Mouse (Mus musculus): ENCODE results near the gene Gm21985.

Gm21985 gene

DNA sequence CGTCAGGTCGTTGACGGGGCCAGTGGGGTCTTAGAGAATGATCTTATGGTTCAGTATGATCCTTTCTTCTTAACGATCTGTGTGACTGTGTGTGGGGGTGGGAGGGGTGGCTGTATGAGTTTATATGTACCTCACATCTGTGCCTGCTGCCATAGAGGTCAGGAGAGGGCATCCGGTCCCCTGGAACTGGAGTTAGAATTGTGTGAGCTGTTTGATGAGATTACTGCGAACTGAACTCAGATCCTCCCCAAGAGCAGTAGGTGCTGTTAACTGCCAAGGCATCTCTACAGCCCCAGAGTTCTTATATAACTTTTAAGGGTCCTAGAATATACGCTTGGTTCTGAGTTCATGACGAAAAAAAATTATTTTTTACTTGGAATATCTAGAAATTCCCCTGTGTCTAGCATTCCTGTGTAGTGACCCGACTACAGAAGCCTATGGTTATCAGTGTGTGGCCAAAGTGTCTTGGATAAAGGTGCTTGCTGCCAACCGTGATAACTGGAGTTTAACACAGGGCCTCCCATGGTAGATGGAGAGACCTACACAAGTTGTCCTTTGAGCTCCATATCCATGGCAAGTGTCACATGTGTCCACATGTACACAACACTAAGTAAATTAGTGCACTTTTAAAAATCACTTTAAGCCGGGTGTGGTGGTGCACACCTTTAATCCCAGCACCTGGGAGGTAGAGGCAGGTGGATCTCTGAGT lies 62.1 kb downstream of the Gm21985 start:
- no peak for DNase-seq (ENCODE audit: inconsistent age in 2 of 2, low spot score in 1 of 2)

DNA sequence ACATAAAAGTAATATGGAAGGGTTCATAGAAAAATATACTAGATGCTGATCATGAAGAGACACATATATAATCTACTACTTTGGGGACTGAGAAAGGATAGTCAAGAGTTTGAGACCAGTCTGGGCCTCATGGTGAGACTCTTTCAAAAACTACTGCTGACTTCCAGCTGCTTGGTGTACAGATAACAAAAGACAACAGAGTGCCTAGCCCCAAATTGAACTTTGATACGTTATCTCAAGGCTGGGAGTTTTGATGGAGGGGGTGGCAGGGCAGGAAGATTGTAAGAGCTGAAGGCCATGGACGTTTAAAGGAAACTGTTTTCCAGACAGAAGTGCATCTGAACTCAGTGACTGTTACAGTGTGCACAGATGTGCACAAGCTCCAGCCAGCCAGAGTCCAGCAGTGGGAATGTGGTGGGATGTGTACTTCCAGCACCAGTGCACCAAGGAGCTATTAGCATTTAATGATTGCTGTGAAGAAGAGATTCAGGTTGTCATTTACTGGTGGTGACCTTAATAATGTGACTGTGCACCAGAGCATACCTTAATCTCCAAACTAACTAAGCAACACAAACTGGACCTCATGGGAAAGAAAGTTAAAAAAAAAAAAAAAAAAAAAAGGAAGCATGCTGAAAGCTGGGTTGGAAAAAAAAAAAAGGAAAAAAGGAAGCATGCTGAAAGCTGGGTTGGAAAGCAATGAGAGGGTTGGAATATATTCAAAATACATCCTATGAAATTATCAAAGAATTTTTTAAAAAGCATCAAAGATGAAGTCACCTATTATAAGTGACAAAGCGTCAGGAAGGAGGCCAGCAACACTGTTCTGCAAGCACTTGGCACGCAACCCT lies 66.2 kb downstream of the Gm21985 start:
- DNase-seq (ENCODE audit: inconsistent age in 2 of 2, low spot score in 1 of 2): peak in 1 of 2 experiments; percentile 43

DNA sequence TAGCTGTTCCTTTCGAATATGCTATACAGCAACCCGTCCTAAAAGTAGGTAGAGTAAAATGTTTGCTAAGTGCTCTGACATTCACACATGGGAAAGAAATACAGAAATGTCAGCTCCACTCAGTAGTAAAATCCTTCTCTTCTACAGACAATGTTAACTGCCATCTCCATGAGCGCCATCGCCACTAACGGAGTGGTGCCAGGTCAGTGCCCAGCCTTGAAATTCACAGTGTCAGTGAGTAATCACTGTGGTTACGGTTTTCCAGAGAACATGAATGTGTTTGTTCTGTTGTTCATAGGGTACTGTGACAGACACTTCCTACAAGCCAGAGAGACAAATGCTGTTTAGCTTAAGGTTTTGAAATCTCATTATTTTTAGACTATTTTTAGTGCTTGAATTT lies 71.1 kb downstream of the Gm21985 start:
- DNase-seq (ENCODE audit: inconsistent age in 2 of 2, low spot score in 1 of 2): peak; percentile 38 to 80

DNA sequence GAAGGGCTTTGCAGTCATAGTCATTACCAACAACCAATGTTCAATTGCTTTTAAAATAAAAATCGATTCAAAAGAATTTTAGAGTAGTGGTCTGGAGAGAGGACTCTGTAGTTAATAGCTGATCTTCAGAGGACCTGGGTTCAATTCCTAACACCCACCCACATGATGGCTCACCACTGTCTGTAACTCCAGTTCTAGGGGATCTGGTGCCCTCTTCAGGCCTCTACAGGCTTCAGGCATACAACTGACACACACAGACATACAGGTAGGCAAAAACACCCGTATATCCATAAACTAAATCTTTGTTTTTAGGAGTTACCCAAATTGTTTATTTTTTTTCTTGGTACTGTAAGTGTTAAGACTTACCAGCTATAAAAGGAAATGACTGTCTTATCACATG lies 73.6 kb downstream of the Gm21985 start:
- DNase-seq (ENCODE audit: inconsistent age in 2 of 2, low spot score in 1 of 2): peak in 1 of 2 experiments; percentile 48

DNA sequence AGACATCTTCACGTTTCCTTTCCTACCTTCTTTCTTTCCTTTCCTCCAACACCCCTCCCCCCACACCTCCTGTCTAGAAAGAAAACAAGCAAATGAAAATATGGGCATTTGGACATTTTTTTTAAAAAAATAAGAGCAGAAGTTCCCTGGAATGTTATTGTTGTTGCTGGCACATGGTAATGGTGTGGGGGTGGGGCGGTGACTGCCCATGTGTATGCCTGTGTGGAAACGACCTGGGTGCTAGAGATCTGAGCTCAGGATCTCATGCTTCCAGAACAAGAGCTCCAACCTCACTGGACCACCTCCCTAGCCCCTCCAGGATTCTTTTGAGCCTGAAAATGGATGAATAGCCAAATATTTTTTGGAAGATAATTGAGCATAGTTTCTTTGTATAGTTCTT lies 75.0 kb downstream of the Gm21985 start:
- DNase-seq (ENCODE audit: inconsistent age in 2 of 2, low spot score in 1 of 2): peak in 1 of 2 experiments; percentile 50

DNA sequence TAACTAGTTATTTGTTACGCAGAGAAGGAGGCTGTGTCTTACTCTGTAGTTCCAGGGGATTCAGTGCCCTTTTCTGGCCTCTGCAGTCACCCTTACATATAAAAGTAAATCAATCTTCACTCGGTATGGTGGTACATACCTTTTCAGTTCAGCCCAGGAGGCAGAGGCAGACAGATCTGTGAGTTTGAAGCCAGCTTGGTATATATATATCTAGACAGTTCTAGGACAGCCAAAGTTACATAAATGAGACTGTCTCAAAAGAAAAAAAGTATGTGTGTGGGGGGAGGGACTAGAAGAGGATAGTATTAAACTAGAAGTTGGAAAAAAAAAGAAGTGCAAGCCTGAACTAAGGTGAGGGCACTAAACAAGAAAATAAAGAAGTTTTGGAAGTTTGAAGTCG lies 82.1 kb downstream of the Gm21985 start:
- peak in 1 of 2 experiments; percentile 13 for DNase-seq (ENCODE audit: inconsistent age in 2 of 2, low spot score in 1 of 2)

DNA sequence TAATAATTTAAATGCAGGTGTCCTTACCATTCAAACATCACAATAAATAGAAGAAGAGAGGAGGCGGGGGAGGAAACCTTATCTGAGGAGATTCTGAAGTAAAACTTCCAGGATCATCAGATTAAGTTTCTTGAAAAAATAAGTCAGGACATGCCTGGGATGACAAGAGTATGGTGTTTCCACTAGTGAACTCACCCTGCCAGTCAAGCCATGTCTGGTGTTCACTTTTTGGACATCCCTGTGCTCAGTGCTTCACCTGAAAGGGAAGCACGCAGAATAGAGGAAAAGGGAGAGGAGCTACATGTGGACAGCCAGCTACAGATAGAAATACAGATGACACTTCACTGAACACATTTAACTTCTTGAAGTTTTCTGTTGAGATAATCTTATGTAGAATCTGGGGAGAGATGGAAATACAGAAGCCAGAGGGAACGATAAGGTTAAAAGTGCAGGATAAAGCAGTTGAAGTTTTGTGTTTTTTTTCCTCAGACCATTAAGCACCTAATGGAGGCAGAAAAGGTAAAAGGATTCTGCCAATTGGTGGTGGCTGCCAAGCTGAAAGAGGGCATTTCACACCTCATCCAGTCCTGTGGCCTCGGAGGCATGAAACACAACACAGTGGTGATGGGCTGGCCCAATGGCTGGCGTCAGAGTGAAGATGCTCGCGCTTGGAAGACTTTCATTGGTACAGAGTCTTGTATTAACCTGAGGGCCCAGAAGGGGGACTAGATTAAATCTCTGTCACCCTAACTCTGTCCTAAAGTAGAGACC lies 87.8 kb downstream of the Gm21985 start:
- no peak for DNase-seq (ENCODE audit: inconsistent age in 2 of 2, low spot score in 1 of 2)

DNA sequence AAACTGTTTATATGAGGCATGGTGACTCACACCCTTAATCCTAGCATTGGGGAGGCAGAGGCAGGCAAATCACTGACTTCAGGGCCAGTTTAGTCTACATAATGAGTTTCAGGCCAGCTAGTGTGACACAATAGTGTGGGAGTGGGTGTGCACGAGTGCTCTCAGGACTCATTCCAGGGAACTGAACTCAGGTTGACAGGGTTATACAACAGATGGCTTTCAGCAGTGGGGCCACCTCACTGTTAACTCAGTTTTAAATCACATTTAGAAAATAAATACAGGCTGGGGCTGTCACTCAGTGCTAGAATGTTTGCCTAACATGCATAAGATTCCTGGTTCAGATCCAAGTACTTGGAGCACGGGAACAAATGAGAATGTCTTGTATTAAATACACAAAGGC lies 93.5 kb downstream of the Gm21985 start:
- no peak for DNase-seq (ENCODE audit: inconsistent age in 2 of 2, low spot score in 1 of 2)

DNA sequence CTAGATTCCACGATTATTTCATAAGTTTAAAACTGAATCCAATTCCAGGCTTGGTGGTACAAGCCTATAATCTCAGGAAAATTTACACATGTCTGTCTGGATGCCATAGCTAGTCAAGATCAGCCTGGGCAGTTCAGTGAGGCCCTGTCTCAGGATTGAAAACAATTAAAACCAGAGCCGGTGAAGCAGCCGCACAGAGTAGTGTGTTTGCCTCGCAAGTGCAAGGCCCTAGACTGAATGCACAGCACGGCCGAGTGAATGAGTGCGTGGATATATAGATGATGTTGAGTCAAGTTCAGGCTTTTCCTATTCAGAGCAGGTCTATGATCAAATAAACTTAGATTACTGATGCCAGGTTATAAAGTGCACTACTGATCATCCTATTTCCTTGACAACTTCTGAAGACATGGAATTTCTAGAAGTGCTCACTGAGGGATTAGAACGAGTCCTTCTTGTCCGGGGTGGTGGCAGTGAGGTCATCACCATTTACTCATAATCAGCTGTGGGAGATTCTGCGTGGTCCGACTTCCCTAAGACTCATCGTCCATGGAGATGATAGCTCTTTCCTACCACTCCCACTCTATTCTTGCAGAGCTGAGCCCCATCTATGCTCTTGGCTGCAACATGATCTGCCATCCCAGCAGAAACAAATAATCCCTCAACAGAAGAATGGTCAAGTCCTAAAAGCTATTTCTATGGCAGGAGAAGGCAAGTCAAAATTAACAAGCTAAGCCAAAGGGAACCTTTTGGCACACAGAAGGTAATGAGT lies 94.1 kb downstream of the Gm21985 start:
- DNase-seq (ENCODE audit: inconsistent age in 2 of 2, low spot score in 1 of 2): peak in 1 of 2 experiments; percentile 13

DNA sequence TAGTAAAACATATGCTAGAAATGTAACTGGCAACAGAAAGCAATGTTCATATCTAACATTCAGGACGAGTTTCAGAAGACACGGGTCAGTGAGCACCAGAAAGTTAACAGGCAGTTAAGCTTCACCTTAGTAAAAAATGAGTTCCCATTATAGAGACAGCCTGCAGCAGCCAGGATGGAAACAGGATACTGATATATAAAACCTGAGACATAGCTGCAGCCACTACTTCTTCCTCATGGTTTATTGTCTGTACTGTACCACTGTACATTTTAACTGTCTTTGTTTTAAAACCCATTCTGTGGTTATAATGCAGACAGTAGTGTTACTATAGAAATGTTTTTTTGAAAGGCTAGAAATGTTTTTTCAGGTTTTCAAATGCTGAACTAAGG lies 94.7 kb downstream of the Gm21985 start:
- DNase-seq (ENCODE audit: inconsistent age in 2 of 2, low spot score in 1 of 2): no peak

DNA sequence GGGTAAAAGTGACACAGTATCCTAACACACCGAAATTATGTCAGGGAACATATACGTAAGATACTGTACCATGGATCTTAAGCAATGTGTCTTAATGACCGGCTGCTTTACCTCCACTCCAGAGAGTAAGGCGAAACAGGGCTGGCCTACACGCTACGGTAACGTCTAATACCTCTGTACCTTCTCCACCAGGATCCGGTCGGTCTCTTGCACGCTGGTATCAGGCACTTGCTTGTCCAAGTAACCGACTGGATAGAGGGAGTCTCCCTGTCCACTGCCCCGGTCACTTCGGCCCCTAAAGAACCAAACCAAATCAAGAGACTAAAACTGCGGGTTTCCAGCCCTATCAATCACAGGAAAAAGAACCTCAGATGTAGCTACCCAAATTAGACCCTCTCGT lies 101.1 kb downstream of the Gm21985 start:
- DNase-seq (ENCODE audit: inconsistent age in 2 of 2, low spot score in 1 of 2): peak in 1 of 2 experiments; percentile 25

DNA sequence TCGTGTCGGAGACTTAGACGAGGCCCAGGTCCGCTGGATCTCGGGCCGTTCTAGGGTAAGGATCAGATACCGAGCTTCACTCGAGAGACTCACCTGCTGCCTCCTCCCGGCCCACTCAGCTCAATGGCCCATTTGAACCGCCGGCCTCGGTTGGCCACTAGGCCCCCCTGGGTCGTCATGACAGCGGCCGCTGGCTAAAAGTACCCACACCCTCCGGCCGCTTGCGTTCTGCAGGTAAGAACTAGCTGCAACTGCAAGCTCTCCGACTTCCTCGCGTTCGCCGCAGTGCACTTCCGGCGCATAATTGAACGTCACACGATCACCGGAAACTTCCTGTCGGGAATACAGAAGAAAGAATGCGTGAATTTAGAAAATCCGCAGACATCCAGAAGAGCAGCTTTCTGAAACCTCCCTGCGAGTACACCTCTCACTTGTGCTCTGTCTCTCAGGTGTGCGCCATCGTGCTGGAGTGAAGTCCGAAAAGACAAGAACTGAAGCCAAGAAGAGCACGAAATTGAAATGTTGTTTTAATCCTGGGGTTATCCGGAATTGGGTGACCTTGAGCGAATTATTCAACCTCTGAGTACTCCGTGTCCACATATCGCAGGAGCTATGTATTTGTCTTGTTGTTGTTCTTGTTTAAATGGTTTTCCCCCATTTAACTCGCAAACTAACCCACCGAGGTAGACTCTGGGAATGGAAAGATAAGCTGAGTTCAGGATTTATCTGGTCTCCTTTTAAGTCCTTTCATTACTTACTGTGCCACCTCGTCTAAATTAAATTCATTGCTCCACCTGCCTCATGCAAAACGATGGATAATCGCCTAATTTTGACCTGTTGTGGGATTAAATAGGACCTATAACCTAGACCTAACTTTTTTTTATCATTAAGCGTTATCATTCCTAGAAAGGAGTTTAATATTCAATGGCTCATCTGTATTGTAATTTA lies 101.9 kb downstream of the Gm21985 start, which contains the start of gene Emc4:
Gene Emc4 (minus strand): TSS at position 302 of the 948 bp plus-strand sequence.
- peak; percentile 91 to 98 for DNase-seq (ENCODE audit: inconsistent age in 2 of 2, low spot score in 1 of 2)

DNA sequence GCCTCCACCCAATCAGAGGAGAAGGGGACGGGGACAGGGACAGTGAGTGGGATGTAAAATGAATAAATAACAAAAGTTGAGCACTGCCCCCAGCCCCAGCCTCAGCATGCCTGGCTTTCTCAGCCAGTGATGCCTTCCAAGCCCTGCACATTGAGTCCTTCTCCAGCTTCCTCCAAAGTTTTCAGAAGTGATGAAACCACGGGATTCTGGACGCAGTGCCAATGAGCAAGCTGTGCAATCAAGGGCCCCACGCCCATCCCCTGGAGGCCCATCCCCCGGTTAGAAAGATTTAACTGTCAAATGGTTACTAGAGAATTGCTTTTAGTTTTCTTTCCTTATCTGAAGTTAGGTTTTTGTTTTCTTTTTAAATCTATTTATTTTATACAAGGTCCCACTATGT lies 103.8 kb downstream of the Gm21985 start:
- peak in 1 of 2 experiments; percentile 61 for DNase-seq (ENCODE audit: inconsistent age in 2 of 2, low spot score in 1 of 2)

DNA sequence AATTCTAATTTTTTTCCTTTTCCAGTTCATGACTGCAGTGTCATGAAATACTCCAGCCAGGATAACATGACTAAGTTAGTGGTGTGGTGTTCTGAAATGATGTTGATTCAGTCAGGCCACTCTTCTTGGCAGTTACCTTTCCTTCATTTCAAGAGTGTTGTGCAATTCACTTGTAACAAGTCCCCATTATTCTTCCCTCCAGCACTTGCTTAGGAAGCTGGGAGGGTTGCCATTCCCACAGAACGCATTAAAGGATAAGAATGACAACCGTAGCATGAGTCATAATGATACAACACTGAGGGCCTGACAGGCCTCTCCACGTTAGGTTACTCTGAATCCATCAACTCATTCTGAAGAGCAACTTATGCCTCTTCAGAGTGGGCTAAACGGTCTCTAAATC lies 107.0 kb downstream of the Gm21985 start:
- peak; percentile 25 to 42 for DNase-seq (ENCODE audit: inconsistent age in 2 of 2, low spot score in 1 of 2)

DNA sequence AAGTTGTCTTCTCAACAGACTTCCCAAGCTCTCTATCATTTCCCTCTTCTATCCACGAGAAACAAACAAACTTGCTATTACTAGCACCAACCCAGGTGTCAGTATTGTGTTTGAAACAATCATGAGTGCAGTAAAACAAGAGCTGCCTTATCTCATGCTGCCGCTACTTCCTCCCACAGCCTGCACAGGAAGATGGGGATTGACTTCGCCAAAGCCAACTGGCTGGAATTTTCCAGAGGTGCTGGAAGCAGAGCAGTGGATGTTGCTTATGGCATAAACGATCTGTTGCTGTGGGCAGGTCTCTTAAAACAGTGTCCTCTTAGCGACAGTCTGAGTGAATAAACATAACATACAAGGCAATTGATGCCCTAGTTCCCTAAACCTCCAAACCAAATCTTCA lies 108.5 kb downstream of the Gm21985 start:
- DNase-seq (ENCODE audit: inconsistent age in 2 of 2, low spot score in 1 of 2): no peak

DNA sequence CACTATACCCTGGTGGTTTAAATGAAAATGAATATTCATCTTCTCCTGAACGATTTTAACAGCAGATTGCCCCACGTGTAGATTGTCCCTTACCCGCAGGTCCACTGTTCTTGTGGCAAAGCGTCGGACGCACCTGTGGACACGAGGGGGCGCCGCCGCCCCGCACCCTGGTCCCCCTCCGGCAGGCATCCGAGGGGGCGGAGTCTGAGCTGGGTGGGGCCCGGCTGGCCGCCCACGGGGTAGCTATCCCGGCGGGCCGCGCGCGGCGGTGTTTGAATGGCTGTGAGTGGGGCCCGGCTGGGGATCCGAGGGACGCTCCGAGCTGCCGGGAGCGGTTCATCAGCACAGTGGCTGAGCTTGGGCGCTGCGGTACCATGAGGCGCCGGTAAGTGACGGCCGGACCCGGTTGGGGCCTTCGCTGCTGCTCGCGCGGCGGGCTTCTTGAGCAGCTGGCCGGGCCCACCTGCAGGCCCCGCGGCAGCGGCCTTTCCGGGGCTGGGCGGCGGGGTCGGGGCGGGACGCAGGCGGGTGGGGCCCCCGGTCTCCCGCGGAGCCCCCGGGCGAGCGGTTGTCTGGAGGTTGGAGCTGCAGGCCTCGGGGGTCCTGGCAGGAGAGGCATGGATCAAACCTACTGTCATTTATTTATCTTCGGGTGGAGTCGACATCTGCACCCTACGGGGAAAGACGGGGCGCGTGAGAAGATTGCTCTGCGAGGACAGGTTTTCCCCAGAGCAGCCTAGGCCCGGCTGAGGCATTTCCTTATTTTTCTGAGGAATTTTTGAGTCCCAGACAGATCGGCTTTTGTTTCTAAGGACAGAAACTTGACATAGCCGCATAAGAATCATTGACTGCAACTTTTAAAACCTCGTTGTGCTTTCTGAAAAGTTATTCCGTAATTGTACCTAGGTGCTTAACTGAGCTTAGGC lies 113.1 kb downstream of the Gm21985 start, which contains the start of gene Katnbl1:
Gene Katnbl1 (plus strand): TSS at position 239 of the 926 bp plus-strand sequence.
- peak; percentile 95 to 98 for DNase-seq (ENCODE audit: inconsistent age in 2 of 2, low spot score in 1 of 2)

DNA sequence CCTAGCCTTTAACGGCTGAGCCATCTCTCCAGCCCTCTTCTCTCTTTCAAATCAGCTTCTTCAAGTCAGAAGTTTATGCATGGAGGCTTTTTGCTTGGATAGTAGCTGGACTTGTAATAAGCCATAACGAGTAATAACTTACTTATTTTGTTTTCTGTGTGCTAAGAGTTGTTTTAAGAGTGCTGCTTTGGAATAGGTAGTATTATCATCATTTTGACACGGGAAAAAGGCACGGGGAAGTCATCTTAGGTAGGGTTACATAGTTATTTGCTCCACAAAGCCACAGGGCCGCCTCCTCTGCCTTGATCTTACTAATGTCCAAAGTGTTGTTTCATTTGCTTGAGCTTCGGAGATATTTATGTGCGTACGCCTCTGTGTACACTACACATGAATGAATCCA lies 114.0 kb downstream of the Gm21985 start:
- peak in 1 of 2 experiments; percentile 37 for DNase-seq (ENCODE audit: inconsistent age in 2 of 2, low spot score in 1 of 2)

DNA sequence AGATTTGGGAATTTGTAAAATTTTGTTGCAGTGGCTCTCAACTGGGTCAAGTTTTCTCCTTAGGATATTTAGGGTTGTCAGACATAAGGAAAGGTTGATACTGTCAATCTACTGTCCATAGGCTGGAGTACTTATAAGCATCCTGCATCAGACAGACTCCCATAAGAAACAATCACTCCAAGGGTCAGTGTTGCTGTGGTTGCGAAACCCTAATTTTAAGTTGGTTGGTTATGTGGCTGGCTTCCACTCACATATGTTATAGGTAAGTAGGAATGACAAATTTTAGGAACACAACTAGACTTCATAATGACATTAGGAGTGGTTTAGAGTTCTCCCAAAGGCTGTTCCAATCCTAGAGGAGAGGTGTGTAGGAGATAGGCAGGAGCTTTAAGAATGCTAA lies 115.1 kb downstream of the Gm21985 start:
- no peak for DNase-seq (ENCODE audit: inconsistent age in 2 of 2, low spot score in 1 of 2)
